Mouse (Mus musculus) lung, postnatal 0 days (tissue): ENCODE measurements around the gene Kcnn4.

Experiments used
- CTCF ChIP-seq: IDR thresholded peaks from 2 replicates; pipeline ENCODE4 v1.5.1; 2016; ENCODE audit warnings: antibody characterized with exemption, mild to moderate bottlenecking
- EP300 ChIP-seq: IDR thresholded peaks from 2 replicates; pipeline ENCODE4 v1.6.1; 2016; ENCODE audit warnings: antibody characterized with exemption, mild to moderate bottlenecking, control low read depth

- no peak for TF ChIP-seq CTCF
- no peak for TF ChIP-seq EP300
Observed at GRCm38 (mm10) chr7:24366716-24367632, 3.1 kb upstream of the Kcnn4 start.
